Mouse (Mus musculus) erythroblast, embryonic 14.5 days (primary cell): ENCODE measurements around the gene Csnk2a2.

ENCODE experiments used
- GATA1 ChIP-seq: IDR thresholded peaks from 2 replicates; pipeline ENCODE4 v1.6.1; 2012; ENCODE audit warnings: low read length, inconsistent platforms, mixed read lengths
- TAL1 ChIP-seq: IDR thresholded peaks from 3 replicates; pipeline ENCODE4 v1.6.1; 2012; ENCODE audit warnings: low read length, inconsistent platforms, mixed read lengths

GRCm38 (mm10) chr8:95434233-95434632 is 55.6 kb downstream of the Csnk2a2 start:
- TF ChIP-seq GATA1 (no peak), TAL1 (no peak)
